Mouse (Mus musculus) liver, adult 2 months (tissue): ENCODE data around the gene St3gal6.

Experiments used
- CTCF ChIP-seq: fragments of 200-500 bp; IDR thresholded peaks from 2 replicates; pipeline ENCODE4 v1.5.1; 2011; ENCODE audit warnings: low read depth, low read length, control low read depth
- POLR2A ChIP-seq: fragments of 200-500 bp; IDR thresholded peaks from 2 replicates; pipeline ENCODE4 v1.6.1; 2011; ENCODE audit warnings: low read length, control low read depth; ENCODE audit not compliant: insufficient read depth; ENCODE audit errors: extremely low read depth

- TF ChIP-seq CTCF (no peak), POLR2A (no peak)
These were observed 12.0 kb upstream of the St3gal6 start for GRCm38 (mm10) chr16:58536076-58536475.
